Mouse (Mus musculus) E14TG2a.4 (cell line): Measurements from ENCODE around the gene Plcl1.

ENCODE experiments used
- CTCF ChIP-seq: conservative IDR thresholded peaks from 2 replicates; pipeline ENCODE4 v1.5.1; 2014; ENCODE audit warnings: low read length
- NANOG ChIP-seq: IDR thresholded peaks from 2 replicates; pipeline ENCODE4 v1.6.1; 2014; ENCODE audit warnings: borderline replicate concordance, low read length, mixed read lengths
- POU5F1 ChIP-seq: IDR thresholded peaks from 2 replicates; pipeline ENCODE4 v1.6.1; 2014; ENCODE audit warnings: low read length, borderline replicate concordance

- TF ChIP-seq CTCF (no peak), NANOG (no peak), POU5F1 (no peak)
These were observed 170.2 kb downstream of the Plcl1 start for GRCm38 (mm10) chr1:55575916-55576315.
